Mouse (Mus musculus): ENCODE data around the gene S100a10.

- TF ChIP-seq CTCF (IDR thresholded peaks at IDR 0.05; ENCODE audit: low read depth) (no peak), EP300 (IDR thresholded peaks at IDR 0.05; ENCODE audit: low read depth) (no peak)
Observed at GRCm38 (mm10) chr3:93527300-93527699, 27.6 kb upstream of the S100a10 start.

All from heart, postnatal 0 days (tissue).